19 mouse cellular contexts compared by ENCODE assay signal in genomic region chr2:74461211-74461844, GRCm38 (mm10).
DNase-seq lines count a peak whose midpoint lies in the region; ATAC-seq lines count a peak whose summit lies in the region.
"Had no signal": no experiment of that assay in that cellular context is flagged by ENCODE, and none has a peak within 500 bp of the region (broad histone marks: within the 10 kb centered on the region; RNA-seq: fewer than 3 reads in every experiment).

No protein-coding gene starts in this region.

- H3K4me3 ChIP-seq in kidney, embryonic 16.5 days (ENCODE audit: low read length) = no peak overlapping the region
- H3K4me3 ChIP-seq in limb, embryonic 13.5 days = no peak overlapping the region
- H3K4me3 ChIP-seq: midbrain, embryonic 12.5 days; myocyte had no signal

- no peaks in the 10 kb centered on the region for H3K36me3 ChIP-seq in kidney, embryonic 16.5 days (ENCODE audit: insufficient read depth, low read length)
- H3K36me3 ChIP-seq in limb, embryonic 13.5 days = no peaks in the 10 kb centered on the region
- H3K36me3 ChIP-seq: midbrain, embryonic 12.5 days had no signal

- no peak for ATAC-seq in kidney, embryonic 16.5 days (ENCODE audit: low FRiP score, low TSS enrichment)
- ATAC-seq in limb, embryonic 13.5 days (ENCODE audit: low FRiP score, low read depth) = no peak
- ATAC-seq in frontal cortex, adult (ENCODE audit: low TSS enrichment) = no peak
- ATAC-seq: hindbrain, embryonic 16.5 days had no signal

- peak overlapping the region; percentile 22 for H3K4me2 ChIP-seq in kidney, embryonic 16.5 days (replicated peaks; ENCODE audit: low read depth, low read length)
- H3K4me2 ChIP-seq in limb, embryonic 13.5 days (replicated peaks) = peak overlapping the region; percentile 36; the same call in 1 of the 2 replicates
- H3K4me2 ChIP-seq: heart, embryonic 11.5 days; midbrain, embryonic 12.5 days had no signal

- 23% methylated on average over 11 of the region's 11 CpGs for WGBS in kidney, embryonic 16.5 days
- WGBS in limb, embryonic 13.5 days = 19% methylated on average over 11 of the region's 11 CpGs

- H3K27ac ChIP-seq in kidney, embryonic 16.5 days (ENCODE audit: low read length) = no peak overlapping the region
- no peak overlapping the region for H3K27ac ChIP-seq in limb, embryonic 13.5 days
- H3K27ac ChIP-seq: midbrain, embryonic 12.5 days had no signal

- H3K9me3 ChIP-seq in kidney, embryonic 16.5 days (ENCODE audit: low read length) = no peaks in the 10 kb centered on the region
- H3K9me3 ChIP-seq in limb, embryonic 13.5 days = no peaks in the 10 kb centered on the region
- H3K9me3 ChIP-seq: midbrain, embryonic 12.5 days had no signal

- H3K9ac ChIP-seq in kidney, embryonic 16.5 days (replicated peaks; ENCODE audit: low read length) = no peak overlapping the region
- H3K9ac ChIP-seq in limb, embryonic 13.5 days = no peak overlapping the region
- H3K9ac ChIP-seq: midbrain, embryonic 12.5 days had no signal

- no peaks in the 10 kb centered on the region for H3K27me3 ChIP-seq in kidney, embryonic 16.5 days (ENCODE audit: insufficient read depth, low read length)
- H3K27me3 ChIP-seq in limb, embryonic 13.5 days = no peaks in the 10 kb centered on the region
- H3K27me3 ChIP-seq: midbrain, embryonic 12.5 days had no signal

- H3K4me1 ChIP-seq in kidney, embryonic 16.5 days (ENCODE audit: insufficient read depth, low read length) = no peaks in the 10 kb centered on the region; the same call in 1 of the 2 replicates
- H3K4me1 ChIP-seq in limb, embryonic 13.5 days = peaks cover 9% of the 10 kb centered on the region
- H3K4me1 ChIP-seq: midbrain, embryonic 12.5 days had no signal

- no peak for DNase-seq in kidney, adult 18-20 months
- peak; percentile 31 for DNase-seq in ZHBTc4 (ENCODE audit: low read depth, low spot score)
- peak; percentile 69 for DNase-seq in forelimb bud, embryonic 11.5 days (ENCODE audit: low read depth, low spot score)
- no peak for DNase-seq in thymus, postnatal 14 days
- no peak for DNase-seq in frontal cortex, adult 2 months (ENCODE audit: extremely low spot score in 1 of 2, low spot score in 1 of 2)
- DNase-seq: adrenal gland, adult 8-10 months; cerebellum, adult 11-12 months; cerebellum, postnatal 36 days; kidney, adult 2 months; lung, adult 2 months; lung, postnatal 36 days; retina, postnatal 1 day had no signal

Comparison
In these comparisons a context has a peak if more than half of its experiments do, and no peak if none do; other contexts are left out.
1. DNase-seq: peak in ZHBTc4 (single experiment) and forelimb bud, embryonic 11.5 days (single experiment); none in kidney, adult 18-20 months (single experiment), thymus, postnatal 14 days (single experiment) and frontal cortex, adult 2 months (0 of 2).